Mouse (Mus musculus): ENCODE data around the gene Hipk3. TPM values are rescaled to one million over a fixed set of nuclear protein-coding genes. Genes with fewer than 3 reads are reported as not detected.

Hipk3 gene
- total and polyA plus RNA-seq, 3 experiments, result 12.2 to 69.2 (median 49.7) TPM

GRCm38 (mm10) chr2:104479054-104479453 is 15.2 kb downstream of the Hipk3 start:
- no peak overlapping the region for H3K4me3 ChIP-seq (ENCODE audit: low read depth, low read length)
- TF ChIP-seq CTCF (IDR thresholded peaks at IDR 0.05; ENCODE audit: low read depth, low read length), result no peak
- no peak for TF ChIP-seq GATA1 (IDR thresholded peaks at IDR 0.05; ENCODE audit: borderline replicate concordance, low read length)
- TF ChIP-seq POLR2AphosphoS5 (IDR thresholded peaks at IDR 0.05; ENCODE audit: insufficient replicate concordance, low read depth, low read length), result no peak
- no peak for TF ChIP-seq TAL1 (conservative IDR thresholded peaks at IDR 0.05; ENCODE audit: low read depth, low read length)
- TF ChIP-seq GATA2 (IDR thresholded peaks at IDR 0.05; ENCODE audit: borderline replicate concordance, low read depth, low read length), result no peak
- DNase-seq (ENCODE audit: low spot score), result no peak
- H3K27me3 ChIP-seq (ENCODE audit: insufficient read depth, low read length), result no peaks in the 10 kb centered on the region
- no peaks in the 10 kb centered on the region for H3K9me3 ChIP-seq (replicated peaks)
- H3K36me3 ChIP-seq (replicated peaks), result peaks cover 12% of the 10 kb centered on the region
- H3K4me1 ChIP-seq (ENCODE audit: insufficient read depth, low read depth, low read length), result 0 out of 2 replicates have a peak, but pooled peaks cover 1% of the 10 kb centered on the region
- no peak for ATAC-seq (ENCODE audit: extremely low read depth, insufficient number of reproducible peaks, low FRiP score, poor library complexity, severe bottlenecking)

- Histone ChIP-seq H3K9me3 (replicated peaks) (no peaks in the 10 kb centered on the region), H3K4me3 (ENCODE audit: low read depth, low read length) (no peak overlapping the region), H3K36me3 (replicated peaks) (peaks cover 13% of the 10 kb centered on the region), H3K4me1 (ENCODE audit: insufficient read depth, low read depth, low read length) (no peaks in the 10 kb centered on the region), H3K27me3 (ENCODE audit: insufficient read depth, low read length) (no peaks in the 10 kb centered on the region)
- ATAC-seq (ENCODE audit: extremely low read depth, insufficient number of reproducible peaks, low FRiP score, poor library complexity, severe bottlenecking) (no peak), DNase-seq (ENCODE audit: low spot score) (no peak)
- TF ChIP-seq CTCF (IDR thresholded peaks at IDR 0.05; ENCODE audit: low read depth, low read length) (no peak), GATA1 (IDR thresholded peaks at IDR 0.05; ENCODE audit: borderline replicate concordance, low read length) (no peak), GATA2 (IDR thresholded peaks at IDR 0.05; ENCODE audit: borderline replicate concordance, low read depth, low read length) (no peak), POLR2AphosphoS5 (IDR thresholded peaks at IDR 0.05; ENCODE audit: insufficient replicate concordance, low read depth, low read length) (no peak), TAL1 (conservative IDR thresholded peaks at IDR 0.05; ENCODE audit: low read depth, low read length) (no peak)
Observed at GRCm38 (mm10) chr2:104477398-104478015, 16.7 kb downstream of the Hipk3 start.

GRCm38 (mm10) chr2:104472056-104472455 is 22.2 kb downstream of the Hipk3 start:
- Histone ChIP-seq H3K9me3 (replicated peaks) (no peaks in the 10 kb centered on the region), H3K4me1 (ENCODE audit: insufficient read depth, low read depth, low read length) (0 out of 2 replicates have a peak, but pooled peaks cover 2% of the 10 kb centered on the region), H3K4me3 (ENCODE audit: low read depth, low read length) (no peak overlapping the region), H3K27me3 (ENCODE audit: insufficient read depth, low read length) (no peaks in the 10 kb centered on the region), H3K36me3 (replicated peaks) (peaks cover 26% of the 10 kb centered on the region)
- TF ChIP-seq GATA1 (IDR thresholded peaks at IDR 0.05; ENCODE audit: borderline replicate concordance, low read length), result no peak
- TF ChIP-seq CTCF (IDR thresholded peaks at IDR 0.05; ENCODE audit: low read depth, low read length), result no peak
- no peak for TF ChIP-seq GATA2 (IDR thresholded peaks at IDR 0.05; ENCODE audit: borderline replicate concordance, low read depth, low read length)
- TF ChIP-seq POLR2AphosphoS5 (IDR thresholded peaks at IDR 0.05; ENCODE audit: insufficient replicate concordance, low read depth, low read length), result no peak
- TF ChIP-seq TAL1 (conservative IDR thresholded peaks at IDR 0.05; ENCODE audit: low read depth, low read length), result no peak
- DNase-seq (ENCODE audit: low spot score), result no peak
- ATAC-seq (ENCODE audit: extremely low read depth, insufficient number of reproducible peaks, low FRiP score, poor library complexity, severe bottlenecking), result no peak

GRCm38 (mm10) chr2:104471161-104471560 is 23.1 kb downstream of the Hipk3 start:
- Histone ChIP-seq H3K4me3 (ENCODE audit: low read depth, low read length) (no peak overlapping the region), H3K9me3 (replicated peaks) (no peaks in the 10 kb centered on the region), H3K36me3 (replicated peaks) (peaks cover 31% of the 10 kb centered on the region), H3K27me3 (ENCODE audit: insufficient read depth, low read length) (no peaks in the 10 kb centered on the region), H3K4me1 (ENCODE audit: insufficient read depth, low read depth, low read length) (0 out of 2 replicates have a peak, but pooled peaks cover 4% of the 10 kb centered on the region)
- no peak for ATAC-seq (ENCODE audit: extremely low read depth, insufficient number of reproducible peaks, low FRiP score, poor library complexity, severe bottlenecking)
- no peak for TF ChIP-seq CTCF (IDR thresholded peaks at IDR 0.05; ENCODE audit: low read depth, low read length)
- TF ChIP-seq TAL1 (conservative IDR thresholded peaks at IDR 0.05; ENCODE audit: low read depth, low read length), result no peak
- TF ChIP-seq GATA2 (IDR thresholded peaks at IDR 0.05; ENCODE audit: borderline replicate concordance, low read depth, low read length), result no peak
- TF ChIP-seq GATA1 (IDR thresholded peaks at IDR 0.05; ENCODE audit: borderline replicate concordance, low read length), result no peak
- no peak for TF ChIP-seq POLR2AphosphoS5 (IDR thresholded peaks at IDR 0.05; ENCODE audit: insufficient replicate concordance, low read depth, low read length)
- no peak for DNase-seq (ENCODE audit: low spot score)

GRCm38 (mm10) chr2:104470536-104470935 is 23.7 kb downstream of the Hipk3 start:
- no peaks in the 10 kb centered on the region for H3K27me3 ChIP-seq (ENCODE audit: insufficient read depth, low read length)
- peaks cover 35% of the 10 kb centered on the region for H3K36me3 ChIP-seq (replicated peaks)
- TF ChIP-seq GATA1 (IDR thresholded peaks at IDR 0.05; ENCODE audit: borderline replicate concordance, low read length) (no peak), POLR2AphosphoS5 (IDR thresholded peaks at IDR 0.05; ENCODE audit: insufficient replicate concordance, low read depth, low read length) (no peak), CTCF (IDR thresholded peaks at IDR 0.05; ENCODE audit: low read depth, low read length) (no peak), GATA2 (IDR thresholded peaks at IDR 0.05; ENCODE audit: borderline replicate concordance, low read depth, low read length) (no peak), TAL1 (conservative IDR thresholded peaks at IDR 0.05; ENCODE audit: low read depth, low read length) (no peak)
- no peak overlapping the region for H3K4me3 ChIP-seq (ENCODE audit: low read depth, low read length)
- no peak for ATAC-seq (ENCODE audit: extremely low read depth, insufficient number of reproducible peaks, low FRiP score, poor library complexity, severe bottlenecking)
- no peak for DNase-seq (ENCODE audit: low spot score)
- 0 out of 2 replicates have a peak, but pooled peaks cover 4% of the 10 kb centered on the region for H3K4me1 ChIP-seq (ENCODE audit: insufficient read depth, low read depth, low read length)
- no peaks in the 10 kb centered on the region for H3K9me3 ChIP-seq (replicated peaks)

GRCm38 (mm10) chr2:104468419-104468818 is 25.8 kb downstream of the Hipk3 start:
- Histone ChIP-seq H3K27me3 (ENCODE audit: insufficient read depth, low read length) (no peaks in the 10 kb centered on the region), H3K4me1 (ENCODE audit: insufficient read depth, low read depth, low read length) (0 out of 2 replicates have a peak, but pooled peaks cover 4% of the 10 kb centered on the region), H3K36me3 (replicated peaks) (peaks cover 39% of the 10 kb centered on the region), H3K9me3 (replicated peaks) (no peaks in the 10 kb centered on the region), H3K4me3 (ENCODE audit: low read depth, low read length) (no peak overlapping the region)
- no peak for DNase-seq (ENCODE audit: low spot score)
- ATAC-seq (ENCODE audit: extremely low read depth, insufficient number of reproducible peaks, low FRiP score, poor library complexity, severe bottlenecking), result no peak
- TF ChIP-seq GATA1 (IDR thresholded peaks at IDR 0.05; ENCODE audit: borderline replicate concordance, low read length) (no peak), POLR2AphosphoS5 (IDR thresholded peaks at IDR 0.05; ENCODE audit: insufficient replicate concordance, low read depth, low read length) (no peak), CTCF (IDR thresholded peaks at IDR 0.05; ENCODE audit: low read depth, low read length) (no peak), TAL1 (conservative IDR thresholded peaks at IDR 0.05; ENCODE audit: low read depth, low read length) (no peak), GATA2 (IDR thresholded peaks at IDR 0.05; ENCODE audit: borderline replicate concordance, low read depth, low read length) (no peak)

All from G1E (cell line).